Mouse (Mus musculus) brain, embryonic 14.5 days (tissue): Measurements from ENCODE around the gene Srgap3.

Experiments
- CTCF ChIP-seq: fragments of 200-500 bp; IDR thresholded peaks from 2 replicates; pipeline ENCODE4 v1.5.1; 2012; ENCODE audit warnings: inconsistent platforms, mild to moderate bottlenecking, moderate library complexity, borderline replicate concordance; ENCODE audit not compliant: insufficient read depth, insufficient read length; ENCODE audit errors: extremely low read depth
- POLR2A ChIP-seq: fragments of 200-500 bp; IDR thresholded peaks from 2 replicates; pipeline ENCODE4 v1.6.1; 2012; ENCODE audit warnings: mild to moderate bottlenecking, inconsistent platforms, borderline replicate concordance; ENCODE audit not compliant: poor library complexity, insufficient read depth, insufficient read length, severe bottlenecking; ENCODE audit errors: extremely low read depth

- no peak for TF ChIP-seq CTCF
- TF ChIP-seq POLR2A = no peak
Observed at GRCm38 (mm10) chr6:112798378-112798777, 148.7 kb downstream of the Srgap3 start.
